Mouse (Mus musculus): ENCODE data around the gene Sirt1. TPM values are rescaled to one million over a fixed set of nuclear protein-coding genes. Genes with fewer than 3 reads are reported as not detected.

The Sirt1 gene
- total and polyA plus RNA-seq, 3 experiments: 11.5 to 24.7 (median 17.4) TPM

DNA sequence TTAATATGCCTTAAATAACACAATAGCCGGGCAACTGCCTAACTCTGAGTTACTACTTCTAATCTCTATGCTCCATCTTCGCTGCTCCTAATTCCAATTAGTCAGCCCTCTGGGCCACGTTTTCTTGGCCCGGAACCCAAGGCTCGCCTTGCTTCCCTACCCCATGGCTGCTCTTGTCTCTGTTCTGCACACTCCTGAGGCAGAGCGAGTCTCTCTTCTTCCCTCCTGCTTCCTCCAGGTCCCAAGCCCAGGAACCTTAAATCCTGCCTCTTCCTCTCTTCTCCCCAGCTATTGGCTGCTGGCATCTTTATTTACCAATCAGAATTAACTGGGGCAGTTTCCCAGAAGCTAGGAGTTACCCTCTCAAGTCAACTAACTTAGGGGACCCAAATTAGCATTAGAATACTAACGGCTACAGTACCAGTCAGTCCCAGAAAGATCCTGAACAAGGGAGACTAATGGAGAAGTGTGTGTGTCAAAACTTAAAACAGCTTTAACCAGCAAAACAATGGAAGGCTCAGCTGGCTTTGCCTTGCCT lies 15.5 kb downstream of the Sirt1 start:
- Histone ChIP-seq H3K9me3 (replicated peaks; ENCODE audit: low read length) (peaks cover 2% of the 10 kb centered on the region), H3K4me1 (ENCODE audit: control insufficient read depth in 1 of 2, insufficient read depth in 2 of 2) (no peaks in the 10 kb centered on the region), H3K4me3 (replicated peaks in 1 of 3; ENCODE audit: low read depth in 2 of 3, low read length in 2 of 3, poor library complexity in 1 of 3) (no peak overlapping the region), H3K36me3 (replicated peaks in 1 of 2; ENCODE audit: control insufficient read depth in 1 of 2, insufficient read depth in 1 of 2, low read length in 1 of 2) (no peaks in the 10 kb centered on the region), H3K27ac (ENCODE audit: insufficient read depth, low read depth) (no peak overlapping the region), H3K4me2 (ENCODE audit: insufficient read depth, low read depth, poor library complexity, severe bottlenecking) (no peak overlapping the region), H3K9ac (ENCODE audit: insufficient read depth, low read depth) (no peak overlapping the region), H3K27me3 (replicated peaks) (no peaks in the 10 kb centered on the region), H3K79me2 (replicated peaks; ENCODE audit: control insufficient read depth, extremely low read depth, insufficient read depth, poor library complexity, severe bottlenecking) (no peaks in the 10 kb centered on the region)
- in situ Hi-C loops (cut with MboI; ENCODE audit: low pct_ligation_motif_present, low pct_unique_long_range_greater_than_20kb, low sequenced_read_pairs): no loop called here
- TF ChIP-seq ZNF384 (IDR thresholded peaks at IDR 0.05; ENCODE audit: low read depth, low read length): no peak
- no peak for TF ChIP-seq MXI1 (IDR thresholded peaks at IDR 0.05; ENCODE audit: low read depth, low read length)
- TF ChIP-seq CHD2 (IDR thresholded peaks at IDR 0.05; ENCODE audit: low read length): no peak
- TF ChIP-seq BHLHE40 (IDR thresholded peaks at IDR 0.05; ENCODE audit: low read depth, low read length): no peak
- TF ChIP-seq IRF4 (IDR thresholded peaks at IDR 0.05; ENCODE audit: low read depth, low read length): no peak
- DNase-seq (ENCODE audit: extremely low read depth): no peak
- dilution Hi-C loops (cut with MboI; ENCODE audit: extremely low pct_ligation_motif_present, extremely low pct_unique_long_range_greater_than_20kb, low sequenced_read_pairs): no loop called here

DNA sequence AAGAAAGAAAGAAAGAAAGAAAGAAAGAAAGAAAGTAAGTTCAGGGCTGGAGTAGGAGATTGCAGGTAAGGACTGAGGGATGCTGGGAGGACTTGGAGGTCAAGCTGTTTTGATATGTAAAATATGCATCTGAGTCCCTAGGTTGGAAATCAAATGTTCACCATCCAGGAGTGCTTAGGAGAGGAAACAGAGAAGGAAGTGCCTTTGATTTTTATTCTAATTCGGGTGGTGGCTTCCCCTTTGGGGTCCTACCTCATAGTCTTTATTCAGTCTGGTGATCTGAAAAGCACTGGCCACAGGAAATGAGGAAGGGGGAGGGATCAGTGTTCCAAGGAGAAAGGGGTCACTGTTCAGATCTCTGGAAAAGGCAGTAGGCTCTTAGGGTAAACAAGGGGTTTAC lies 21.0 kb downstream of the Sirt1 start:
- no peak for TF ChIP-seq CHD1 (IDR thresholded peaks at IDR 0.05; ENCODE audit: low read depth, low read length)
- no peak for TF ChIP-seq ZMIZ1 (IDR thresholded peaks at IDR 0.05; ENCODE audit: low read depth, low read length)
- TF ChIP-seq SMC3 (IDR thresholded peaks at IDR 0.05; ENCODE audit: low read depth, low read length): no peak
- TF ChIP-seq EP300 (IDR thresholded peaks at IDR 0.05; ENCODE audit: low read length): no peak
- TF ChIP-seq USF2 (conservative IDR thresholded peaks at IDR 0.05; ENCODE audit: low read depth, low read length): no peak
- TF ChIP-seq JUND (conservative IDR thresholded peaks at IDR 0.05; ENCODE audit: low read depth, low read length): no peak
- no peak for TF ChIP-seq POLR2AphosphoS2 (IDR thresholded peaks at IDR 0.05; ENCODE audit: low read depth, low read length)
- no peak for TF ChIP-seq KAT2A (IDR thresholded peaks at IDR 0.05; ENCODE audit: insufficient replicate concordance, low read length)
- no peak for TF ChIP-seq MAX (IDR thresholded peaks at IDR 0.05; ENCODE audit: low read length)
- TF ChIP-seq ETS1 (conservative IDR thresholded peaks at IDR 0.05; ENCODE audit: low read depth, low read length): no peak
- TF ChIP-seq ZC3H11A (IDR thresholded peaks at IDR 0.05; ENCODE audit: low read depth, low read length): no peak
- no peak for TF ChIP-seq TBP (conservative IDR thresholded peaks at IDR 0.05; ENCODE audit: low read depth, low read length)
- no peak for TF ChIP-seq USF1 (IDR thresholded peaks at IDR 0.05; ENCODE audit: low read depth, low read length)
- no peak for TF ChIP-seq MYC (IDR thresholded peaks at IDR 0.05; ENCODE audit: low read depth, low read length)
- TF ChIP-seq NRF1 (IDR thresholded peaks at IDR 0.05; ENCODE audit: low read depth, low read length): no peak
- no peak for TF ChIP-seq MAZ (IDR thresholded peaks at IDR 0.05; ENCODE audit: low read depth, low read length)
- TF ChIP-seq RCOR1 (conservative IDR thresholded peaks at IDR 0.05; ENCODE audit: low read depth, low read length): no peak
- no peak overlapping the region for H3K27ac ChIP-seq (ENCODE audit: insufficient read depth, low read depth)
- peaks cover 13% of the 10 kb centered on the region for H3K9me3 ChIP-seq (replicated peaks; ENCODE audit: low read length)
- dilution Hi-C loops (cut with MboI; ENCODE audit: extremely low pct_ligation_motif_present, extremely low pct_unique_long_range_greater_than_20kb, low sequenced_read_pairs) (no loop called here), in situ Hi-C loops (cut with MboI; ENCODE audit: low pct_ligation_motif_present, low pct_unique_long_range_greater_than_20kb, low sequenced_read_pairs) (no loop called here)
- no peak overlapping the region for H3K4me3 ChIP-seq (replicated peaks in 1 of 3; ENCODE audit: low read depth in 2 of 3, low read length in 2 of 3, poor library complexity in 1 of 3)
- DNase-seq (ENCODE audit: extremely low read depth): no peak
- H3K36me3 ChIP-seq (replicated peaks in 1 of 2; ENCODE audit: control insufficient read depth in 1 of 2, insufficient read depth in 1 of 2, low read length in 1 of 2): no peaks in the 10 kb centered on the region
- no peak overlapping the region for H3K4me2 ChIP-seq (ENCODE audit: insufficient read depth, low read depth, poor library complexity, severe bottlenecking)
- no peaks in the 10 kb centered on the region for H3K79me2 ChIP-seq (replicated peaks; ENCODE audit: control insufficient read depth, extremely low read depth, insufficient read depth, poor library complexity, severe bottlenecking)
- H3K9ac ChIP-seq (ENCODE audit: insufficient read depth, low read depth): no peak overlapping the region
- no peaks in the 10 kb centered on the region for H3K4me1 ChIP-seq (ENCODE audit: control insufficient read depth in 1 of 2, insufficient read depth in 2 of 2)
- no peaks in the 10 kb centered on the region for H3K27me3 ChIP-seq (replicated peaks)

Data from CH12.LX (cell line).